Mouse (Mus musculus) ES-E14 (cell line): ENCODE data around the gene Fdxr. TPM values are rescaled to one million over a fixed set of nuclear protein-coding genes. Genes with fewer than 3 reads are reported as not detected.

Source experiments
- DNase-seq: peaks from one replicate; pipeline ENCODE4 v3.0.0-alpha.2; 2013; ENCODE audit warnings: low read depth, low spot score
- H3K27ac ChIP-seq: 2 replicates; pipeline ENCODE4 v1.5.1; 2012; ENCODE audit warnings: low read depth, mild to moderate bottlenecking, low read length, moderate library complexity, mixed read lengths; ENCODE audit not compliant: poor library complexity, insufficient read depth, severe bottlenecking
- H3K36me3 ChIP-seq: 2 replicates; pipeline ENCODE4 v1.6.1; 2012; ENCODE audit warnings: mild to moderate bottlenecking, low read length, moderate library complexity, mixed read lengths; ENCODE audit not compliant: control insufficient read depth, poor library complexity, insufficient read depth, severe bottlenecking
- H3K4me1 ChIP-seq, 2 experiments: fragments of 150-350 bp in 1 of 2; sonication (generic) in 1 of 2; 2 replicates each; pipeline ENCODE4 v1.6.1; 2012; ENCODE audit warnings: low read length in 2 of 2, mild to moderate bottlenecking in 1 of 2, mixed read lengths in 1 of 2; ENCODE audit not compliant: control insufficient read depth in 2 of 2, insufficient read depth in 2 of 2, poor library complexity in 1 of 2
- H3K4me3 ChIP-seq, 2 experiments: fragments of 150-350 bp in 1 of 2; sonication (generic) in 1 of 2; 2 replicates each; pipeline ENCODE4 v1.5.1; 2012; ENCODE audit warnings: low read length in 2 of 2, low read depth in 1 of 2, mild to moderate bottlenecking in 1 of 2, mixed read lengths in 1 of 2; ENCODE audit not compliant: insufficient read depth in 1 of 2, poor library complexity in 1 of 2, severe bottlenecking in 1 of 2
- H3K9ac ChIP-seq: 2 replicates; pipeline ENCODE4 v1.6.1; 2012; ENCODE audit warnings: low read depth, mild to moderate bottlenecking, low read length, mixed read lengths; ENCODE audit not compliant: poor library complexity, insufficient read depth, severe bottlenecking
- H3K9me3 ChIP-seq: fragments of 150-350 bp; sonication (generic); 2 replicates; pipeline ENCODE4 v1.6.1; 2012; ENCODE audit warnings: low read depth, mild to moderate bottlenecking, low read length; ENCODE audit not compliant: control insufficient read depth, insufficient read depth
- CHD2 ChIP-seq: IDR thresholded peaks from 2 replicates; pipeline ENCODE4 v1.6.1; 2014; ENCODE audit warnings: mild to moderate bottlenecking, low read depth, low read length, inconsistent platforms
- HCFC1 ChIP-seq: IDR thresholded peaks from 2 replicates; pipeline ENCODE4 v1.6.1; 2012; ENCODE audit warnings: low read length, inconsistent platforms, borderline replicate concordance; ENCODE audit not compliant: insufficient read depth
- MAFK ChIP-seq: IDR thresholded peaks from 2 replicates; pipeline ENCODE4 v1.6.1; 2014; ENCODE audit warnings: mild to moderate bottlenecking, low read depth, low read length, inconsistent platforms; ENCODE audit not compliant: insufficient read depth
- ZC3H11A ChIP-seq: IDR thresholded peaks from 2 replicates; pipeline ENCODE4 v1.6.1; 2012; ENCODE audit warnings: low read depth, mild to moderate bottlenecking, inconsistent platforms, low read length, borderline replicate concordance
- ZNF384 ChIP-seq: IDR thresholded peaks from 2 replicates; pipeline ENCODE4 v1.6.1; 2012; ENCODE audit warnings: low read depth, low read length, inconsistent platforms
- in situ Hi-C, 2 experiments: fragments of 600-800 bp; cut with MboI; formaldehyde crosslinking; loops; one replicate each; pipeline ENCODE4 v1.15.1; 2025; ENCODE audit warnings: low sequenced_read_pairs in 2 of 2, inconsistent platforms in 1 of 2; ENCODE audit not compliant: unreplicated experiment in 2 of 2
- total RNA-seq: library from RNA; depleted of rRNA; stranded (reverse); fragments of 300-350 nt; gene quantifications from 2 replicates; pipeline ENCODE4 v1.2.3, GENCODE M21; 2012

Fdxr gene
- total RNA-seq, 1 experiment: 12.1 TPM

DNA sequence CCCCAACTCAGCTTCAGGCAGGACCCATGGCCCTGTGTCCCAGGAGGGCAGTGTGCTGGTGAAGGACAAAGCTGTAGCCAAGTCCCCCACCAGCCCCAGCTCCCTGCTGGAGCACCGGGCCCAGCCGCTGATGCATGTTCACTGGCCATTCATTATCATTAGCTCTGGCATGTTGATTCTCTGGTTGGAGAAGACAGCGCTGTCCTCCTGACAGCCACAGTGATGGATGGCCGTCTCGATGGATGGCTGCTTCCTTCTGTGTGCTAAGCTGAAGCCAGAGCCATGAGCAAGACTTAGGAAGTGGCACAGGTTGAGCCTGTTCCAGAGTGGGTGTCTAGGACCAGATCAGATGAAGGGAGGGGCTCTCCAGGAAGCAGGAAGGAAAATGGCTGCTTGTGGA is 40.3 kb downstream of the Fdxr start:
- Histone ChIP-seq H3K9me3 (no peaks in the 10 kb centered on the region), H3K4me1 (peaks cover 3 to 13% of the 10 kb centered on the region in 2 experiments; a peak in 3 of 4 replicates), H3K36me3 (no peaks in the 10 kb centered on the region; the same call in 1 of the 2 replicates), H3K9ac (no peak overlapping the region), H3K4me3 (no peak overlapping the region), H3K27ac (no peak overlapping the region)
- DNase-seq: no peak
- in situ Hi-C loops: no loop called here
- TF ChIP-seq MAFK (no peak), ZC3H11A (no peak), CHD2 (no peak), HCFC1 (no peak), ZNF384 (no peak)

DNA sequence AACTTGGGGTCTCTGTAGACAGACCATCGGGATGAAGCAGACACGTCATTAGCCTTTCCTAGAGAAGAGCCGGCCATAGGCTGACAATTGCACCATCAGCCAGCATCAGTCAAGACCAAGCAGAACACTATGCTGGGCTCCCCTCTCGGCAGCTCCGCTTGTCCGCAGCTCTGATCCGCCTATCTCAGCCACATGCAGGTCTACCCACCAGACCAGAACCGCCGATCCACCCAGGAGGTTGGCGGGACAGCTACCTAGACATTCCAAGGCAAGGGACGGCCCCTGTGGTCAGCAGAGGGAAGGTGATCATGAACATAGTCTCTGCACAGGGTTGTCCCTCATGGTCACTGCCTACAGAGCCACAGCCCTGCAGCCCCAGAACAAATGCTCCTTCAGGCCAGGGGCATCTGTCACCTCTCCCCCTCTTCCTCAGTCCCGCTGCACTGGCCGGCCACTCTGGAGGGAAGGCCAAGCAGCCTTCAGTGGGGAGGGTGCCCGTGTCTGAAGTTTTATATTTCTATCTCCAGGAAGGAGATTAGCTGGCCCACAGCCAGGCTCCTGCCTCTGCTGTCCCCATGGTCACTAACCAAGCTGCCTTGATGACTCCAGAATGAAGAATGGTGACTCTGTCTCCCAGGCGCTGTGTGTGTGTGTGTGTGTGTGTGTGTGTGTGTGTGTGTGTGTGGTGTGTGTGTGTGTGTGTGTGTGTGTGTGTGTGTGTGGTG is 42.4 kb downstream of the Fdxr start:
- no peaks in the 10 kb centered on the region; the same call in 1 of the 2 replicates for H3K36me3 ChIP-seq
- no peaks in the 10 kb centered on the region for H3K9me3 ChIP-seq
- TF ChIP-seq CHD2 (no peak), ZC3H11A (no peak), MAFK (no peak), HCFC1 (no peak), ZNF384 (no peak)
- H3K9ac ChIP-seq: no peak overlapping the region
- peaks cover 3 to 15% of the 10 kb centered on the region in 2 experiments; a peak in 3 of 4 replicates for H3K4me1 ChIP-seq
- H3K4me3 ChIP-seq: no peak overlapping the region
- H3K27ac ChIP-seq: no peak overlapping the region
- DNase-seq: no peak
- in situ Hi-C loops: no loop called here

DNA sequence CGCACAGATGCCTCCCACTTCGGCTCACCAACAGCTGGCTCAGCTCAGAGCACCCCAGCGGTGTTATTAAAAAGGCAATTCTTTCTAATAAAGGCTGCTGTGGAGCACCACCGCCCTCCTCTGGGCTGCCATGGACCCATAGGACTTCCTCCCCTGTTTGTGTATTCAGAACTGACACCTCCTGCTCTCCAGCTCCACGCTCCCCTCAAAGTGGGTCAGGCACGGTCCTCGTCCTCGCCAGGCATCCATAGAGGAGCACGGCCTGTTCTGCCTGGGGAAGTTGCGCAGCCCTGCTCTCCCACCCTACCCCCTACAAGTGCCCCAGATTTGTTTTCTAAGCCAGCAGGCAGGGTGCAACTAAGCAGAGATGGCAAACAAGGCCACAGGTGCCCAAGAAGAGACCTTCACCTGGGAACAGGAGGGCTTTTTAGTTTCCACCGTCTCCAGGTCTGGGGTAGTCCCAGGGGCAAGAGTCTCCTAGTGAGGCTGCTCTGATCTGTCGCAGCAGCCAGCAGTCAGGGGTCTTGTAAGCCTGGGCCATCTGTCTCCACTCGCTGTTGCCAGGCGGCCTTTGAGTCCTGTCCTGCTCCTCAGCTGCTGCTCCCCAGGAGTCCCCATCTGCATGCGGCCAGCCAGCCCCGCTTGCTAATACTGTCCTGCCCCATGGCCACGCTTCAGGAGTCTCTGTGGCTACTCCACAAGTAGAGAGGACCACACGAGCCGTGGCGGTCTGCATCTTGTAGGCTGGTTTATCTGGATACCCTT is 43.1 kb downstream of the Fdxr start:
- peaks cover 3 to 21% of the 10 kb centered on the region in 2 experiments; a peak in 3 of 4 replicates for H3K4me1 ChIP-seq
- in situ Hi-C loops: no loop called here
- TF ChIP-seq MAFK (no peak), ZC3H11A (no peak), ZNF384 (no peak), CHD2 (no peak), HCFC1 (no peak)

DNA sequence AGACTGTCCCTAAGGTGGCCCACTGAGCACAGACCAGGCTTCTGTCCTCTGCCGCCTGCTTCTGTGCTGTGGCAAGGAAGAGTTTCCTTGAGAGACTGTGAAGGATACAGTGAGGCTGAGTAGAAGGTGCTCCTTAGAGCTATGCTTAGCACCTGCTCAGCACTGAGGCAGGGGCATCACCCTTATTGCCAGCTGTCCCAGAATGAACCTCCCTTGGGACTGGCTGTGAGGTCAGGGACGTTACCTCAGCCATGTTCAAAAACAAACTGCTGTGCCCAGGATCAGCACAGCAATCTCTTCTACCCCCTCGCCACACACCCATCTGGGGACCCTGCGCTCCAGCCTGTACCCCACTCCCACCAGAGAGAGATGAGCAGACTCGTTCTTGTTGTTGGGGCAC is 44.0 kb downstream of the Fdxr start:
- H3K9me3 ChIP-seq: no peaks in the 10 kb centered on the region
- no peaks in the 10 kb centered on the region; the same call in 1 of the 2 replicates for H3K36me3 ChIP-seq
- DNase-seq: no peak
- H3K4me3 ChIP-seq: no peak overlapping the region
- TF ChIP-seq HCFC1 (no peak), MAFK (no peak), ZNF384 (no peak), ZC3H11A (no peak), CHD2 (no peak)
- H3K27ac ChIP-seq: no peak overlapping the region
- no peak overlapping the region for H3K9ac ChIP-seq
- H3K4me1 ChIP-seq: peaks cover 3 to 27% of the 10 kb centered on the region in 2 experiments; a peak in 3 of 4 replicates
- in situ Hi-C loops: no loop called here

More for the DNA sequence above, 43.1 kb downstream of the Fdxr start:
- Histone ChIP-seq H3K36me3 (no peaks in the 10 kb centered on the region; the same call in 1 of the 2 replicates), H3K4me3 (no peak overlapping the region), H3K9ac (no peak overlapping the region), H3K27ac (no peak overlapping the region), H3K9me3 (no peaks in the 10 kb centered on the region)
- DNase-seq: no peak
